Mouse (Mus musculus): ENCODE results near the gene Smad3. TPM values are rescaled to one million over a fixed set of nuclear protein-coding genes. Genes with fewer than 3 reads are reported as not detected.

Gene Smad3
- polyA plus RNA-seq, 1 experiment from 2014 or later = 9.0 TPM

GRCm38 (mm10) chr9:63742887-63743660, 14.7 kb downstream of the Smad3 start:
- WGBS = 40% methylated on average over 13 of the region's 13 CpGs
- Histone ChIP-seq H3K9ac (no peak overlapping the region), H3K9me3 (ENCODE audit: control insufficient read depth, low read length) (no peaks in the 10 kb centered on the region), H3K4me3 (replicated peaks; ENCODE audit: low read length) (no peak overlapping the region), H3K27me3 (ENCODE audit: control insufficient read depth, insufficient read depth, low read length) (no peaks in the 10 kb centered on the region), H3K4me2 (replicated peaks) (no peak overlapping the region), H3K27ac (no peak overlapping the region), H3K36me3 (replicated peaks; ENCODE audit: control insufficient read depth, insufficient read depth) (no peaks in the 10 kb centered on the region), H3K4me1 (replicated peaks; ENCODE audit: control insufficient read depth, insufficient read depth, low read length) (peaks cover 39% of the 10 kb centered on the region)
- ATAC-seq (ENCODE audit: low FRiP score) (no peak), DNase-seq (ENCODE audit: low spot score) (no peak)

- H3K27me3 ChIP-seq (ENCODE audit: control insufficient read depth, insufficient read depth, low read length) = no peaks in the 10 kb centered on the region
- H3K4me2 ChIP-seq (replicated peaks) = no peak overlapping the region
- ATAC-seq (ENCODE audit: low FRiP score) (no peak), DNase-seq (ENCODE audit: low spot score) (no peak)
- WGBS = 46% methylated on average over 3 of the region's 3 CpGs
- no peak overlapping the region for H3K9ac ChIP-seq
- H3K9me3 ChIP-seq (ENCODE audit: control insufficient read depth, low read length) = no peaks in the 10 kb centered on the region
- H3K27ac ChIP-seq = no peak overlapping the region
- no peak overlapping the region for H3K4me3 ChIP-seq (replicated peaks; ENCODE audit: low read length)
- H3K36me3 ChIP-seq (replicated peaks; ENCODE audit: control insufficient read depth, insufficient read depth) = no peaks in the 10 kb centered on the region
- H3K4me1 ChIP-seq (replicated peaks; ENCODE audit: control insufficient read depth, insufficient read depth, low read length) = peaks cover 39% of the 10 kb centered on the region
Measured at GRCm38 (mm10) chr9:63742318-63742717, 15.5 kb downstream of the Smad3 start.

- WGBS = 81% methylated on average over 6 of the region's 6 CpGs
- ATAC-seq (ENCODE audit: low FRiP score) = no peak
- peaks cover 38% of the 10 kb centered on the region for H3K4me1 ChIP-seq (replicated peaks; ENCODE audit: control insufficient read depth, insufficient read depth, low read length)
Measured at GRCm38 (mm10) chr9:63741792-63742191, 16.0 kb downstream of the Smad3 start.

GRCm38 (mm10) chr9:63740320-63740841, 17.4 kb downstream of the Smad3 start:
- H3K9ac ChIP-seq = no peak overlapping the region
- H3K36me3 ChIP-seq (replicated peaks; ENCODE audit: control insufficient read depth, insufficient read depth) = no peaks in the 10 kb centered on the region
- H3K27ac ChIP-seq = no peak overlapping the region
- H3K4me1 ChIP-seq (replicated peaks; ENCODE audit: control insufficient read depth, insufficient read depth, low read length) = peaks cover 25% of the 10 kb centered on the region
- DNase-seq (ENCODE audit: low spot score) = no peak
- 77% methylated on average over 10 of the region's 10 CpGs for WGBS
- H3K27me3 ChIP-seq (ENCODE audit: control insufficient read depth, insufficient read depth, low read length) = no peaks in the 10 kb centered on the region
- ATAC-seq (ENCODE audit: low FRiP score) = no peak
- H3K4me2 ChIP-seq (replicated peaks) = no peak overlapping the region
- no peak overlapping the region for H3K4me3 ChIP-seq (replicated peaks; ENCODE audit: low read length)
- no peaks in the 10 kb centered on the region for H3K9me3 ChIP-seq (ENCODE audit: control insufficient read depth, low read length)

More at GRCm38 (mm10) chr9:63741792-63742191, 16.0 kb downstream of the Smad3 start:
- no peak for DNase-seq (ENCODE audit: low spot score)
- Histone ChIP-seq H3K4me3 (replicated peaks; ENCODE audit: low read length) (no peak overlapping the region), H3K9ac (no peak overlapping the region), H3K36me3 (replicated peaks; ENCODE audit: control insufficient read depth, insufficient read depth) (no peaks in the 10 kb centered on the region), H3K27ac (no peak overlapping the region), H3K9me3 (ENCODE audit: control insufficient read depth, low read length) (no peaks in the 10 kb centered on the region), H3K4me2 (replicated peaks) (no peak overlapping the region), H3K27me3 (ENCODE audit: control insufficient read depth, insufficient read depth, low read length) (no peaks in the 10 kb centered on the region)

- Histone ChIP-seq H3K4me1 (replicated peaks; ENCODE audit: control insufficient read depth, insufficient read depth, low read length) (peaks cover 18% of the 10 kb centered on the region), H3K27ac (no peak overlapping the region), H3K9ac (no peak overlapping the region), H3K4me2 (replicated peaks) (no peak overlapping the region), H3K36me3 (replicated peaks; ENCODE audit: control insufficient read depth, insufficient read depth) (no peaks in the 10 kb centered on the region), H3K4me3 (replicated peaks; ENCODE audit: low read length) (no peak overlapping the region), H3K9me3 (ENCODE audit: control insufficient read depth, low read length) (no peaks in the 10 kb centered on the region), H3K27me3 (ENCODE audit: control insufficient read depth, insufficient read depth, low read length) (no peaks in the 10 kb centered on the region)
- WGBS = 80% methylated on average over 11 of the region's 11 CpGs
- DNase-seq (ENCODE audit: low spot score) (no peak), ATAC-seq (ENCODE audit: low FRiP score) (no peak)
Measured at GRCm38 (mm10) chr9:63738830-63739229, 19.0 kb downstream of the Smad3 start.

- no peak overlapping the region for H3K4me3 ChIP-seq (replicated peaks; ENCODE audit: low read length)
- ATAC-seq (ENCODE audit: low FRiP score) = no peak
- no peak for DNase-seq (ENCODE audit: low spot score)
Measured at GRCm38 (mm10) chr9:63738086-63738701, 19.6 kb downstream of the Smad3 start.

GRCm38 (mm10) chr9:63737426-63737931, 20.3 kb downstream of the Smad3 start:
- 86% methylated on average over 9 of the region's 9 CpGs for WGBS
- ATAC-seq (ENCODE audit: low FRiP score) = no peak
- no peak overlapping the region for H3K27ac ChIP-seq
- peaks cover 6% of the 10 kb centered on the region for H3K4me1 ChIP-seq (replicated peaks; ENCODE audit: control insufficient read depth, insufficient read depth, low read length)
- no peak overlapping the region for H3K9ac ChIP-seq
- DNase-seq (ENCODE audit: low spot score) = no peak
- H3K36me3 ChIP-seq (replicated peaks; ENCODE audit: control insufficient read depth, insufficient read depth) = no peaks in the 10 kb centered on the region
- H3K27me3 ChIP-seq (ENCODE audit: control insufficient read depth, insufficient read depth, low read length) = no peaks in the 10 kb centered on the region
- no peak overlapping the region for H3K4me2 ChIP-seq (replicated peaks)
- no peak overlapping the region for H3K4me3 ChIP-seq (replicated peaks; ENCODE audit: low read length)
- H3K9me3 ChIP-seq (ENCODE audit: control insufficient read depth, low read length) = no peaks in the 10 kb centered on the region

More at GRCm38 (mm10) chr9:63738086-63738701, 19.6 kb downstream of the Smad3 start:
- H3K27me3 ChIP-seq (ENCODE audit: control insufficient read depth, insufficient read depth, low read length) = no peaks in the 10 kb centered on the region
- H3K9me3 ChIP-seq (ENCODE audit: control insufficient read depth, low read length) = no peaks in the 10 kb centered on the region
- H3K9ac ChIP-seq = no peak overlapping the region
- no peak overlapping the region for H3K27ac ChIP-seq
- no peak overlapping the region for H3K4me2 ChIP-seq (replicated peaks)
- peaks cover 13% of the 10 kb centered on the region for H3K4me1 ChIP-seq (replicated peaks; ENCODE audit: control insufficient read depth, insufficient read depth, low read length)
- 75% methylated on average over 12 of the region's 12 CpGs for WGBS
- no peaks in the 10 kb centered on the region for H3K36me3 ChIP-seq (replicated peaks; ENCODE audit: control insufficient read depth, insufficient read depth)

- 88% methylated on average over 8 of the region's 8 CpGs for WGBS
- Histone ChIP-seq H3K9ac (no peak overlapping the region), H3K4me1 (replicated peaks; ENCODE audit: control insufficient read depth, insufficient read depth, low read length) (no peaks in the 10 kb centered on the region), H3K4me3 (replicated peaks; ENCODE audit: low read length) (no peak overlapping the region), H3K27ac (no peak overlapping the region), H3K27me3 (ENCODE audit: control insufficient read depth, insufficient read depth, low read length) (no peaks in the 10 kb centered on the region), H3K36me3 (replicated peaks; ENCODE audit: control insufficient read depth, insufficient read depth) (no peaks in the 10 kb centered on the region), H3K9me3 (ENCODE audit: control insufficient read depth, low read length) (no peaks in the 10 kb centered on the region), H3K4me2 (replicated peaks) (no peak overlapping the region)
- no peak for ATAC-seq (ENCODE audit: low FRiP score)
- no peak for DNase-seq (ENCODE audit: low spot score)
Measured at GRCm38 (mm10) chr9:63734261-63734660, 23.5 kb downstream of the Smad3 start.

- Histone ChIP-seq H3K9me3 (ENCODE audit: control insufficient read depth, low read length) (no peaks in the 10 kb centered on the region), H3K27me3 (ENCODE audit: control insufficient read depth, insufficient read depth, low read length) (no peaks in the 10 kb centered on the region), H3K4me1 (replicated peaks; ENCODE audit: control insufficient read depth, insufficient read depth, low read length) (no peaks in the 10 kb centered on the region), H3K9ac (no peak overlapping the region), H3K27ac (no peak overlapping the region), H3K4me2 (replicated peaks) (no peak overlapping the region), H3K36me3 (replicated peaks; ENCODE audit: control insufficient read depth, insufficient read depth) (no peaks in the 10 kb centered on the region), H3K4me3 (replicated peaks; ENCODE audit: low read length) (no peak overlapping the region)
- 94% methylated on average over 7 of the region's 7 CpGs for WGBS
- no peak for DNase-seq (ENCODE audit: low spot score)
- ATAC-seq (ENCODE audit: low FRiP score) = no peak
Measured at GRCm38 (mm10) chr9:63732700-63733099, 25.1 kb downstream of the Smad3 start.
